Mouse (Mus musculus) granulocyte monocyte progenitor cell, adult 5-6 weeks (primary cell): ENCODE results near the gene Elovl3. TPM values are rescaled to one million over a fixed set of nuclear protein-coding genes. Genes with fewer than 3 reads are reported as not detected.
A peak's percentile ranks its signal among the peaks of the same experiment; 100 is the strongest.
"Not testable (repeated sequence)": the region's sequence is repeated elsewhere in the genome, so short reads cannot be mapped to it uniquely, and the experiment has no call there.

Experiments
- ATAC-seq: replicated peaks from 2 replicates; pipeline ENCODE4 v1.8.0; 2016; ENCODE audit warnings: mild to moderate bottlenecking, moderate TSS enrichment, inconsistent platforms; ENCODE audit not compliant: poor library complexity, severe bottlenecking
- total RNA-seq, 2 experiments: library from RNA; stranded (forward) in 1 of 2; stranded (reverse) in 1 of 2; fragments of 200-712, 200-1000 nt in 1 of 2; fragments of >200 nt in 1 of 2; fragmentation: Nextera tagmentation in 1 of 2; gene quantifications; 2 replicates each; pipeline ENCODE4 v1.2.3; 2014 to 2017

Elovl3 gene
- total RNA-seq (2014; fragmentation: Nextera tagmentation) (not detected in 2 replicates), total RNA-seq (2017) (not detected in 2 replicates)

DNA sequence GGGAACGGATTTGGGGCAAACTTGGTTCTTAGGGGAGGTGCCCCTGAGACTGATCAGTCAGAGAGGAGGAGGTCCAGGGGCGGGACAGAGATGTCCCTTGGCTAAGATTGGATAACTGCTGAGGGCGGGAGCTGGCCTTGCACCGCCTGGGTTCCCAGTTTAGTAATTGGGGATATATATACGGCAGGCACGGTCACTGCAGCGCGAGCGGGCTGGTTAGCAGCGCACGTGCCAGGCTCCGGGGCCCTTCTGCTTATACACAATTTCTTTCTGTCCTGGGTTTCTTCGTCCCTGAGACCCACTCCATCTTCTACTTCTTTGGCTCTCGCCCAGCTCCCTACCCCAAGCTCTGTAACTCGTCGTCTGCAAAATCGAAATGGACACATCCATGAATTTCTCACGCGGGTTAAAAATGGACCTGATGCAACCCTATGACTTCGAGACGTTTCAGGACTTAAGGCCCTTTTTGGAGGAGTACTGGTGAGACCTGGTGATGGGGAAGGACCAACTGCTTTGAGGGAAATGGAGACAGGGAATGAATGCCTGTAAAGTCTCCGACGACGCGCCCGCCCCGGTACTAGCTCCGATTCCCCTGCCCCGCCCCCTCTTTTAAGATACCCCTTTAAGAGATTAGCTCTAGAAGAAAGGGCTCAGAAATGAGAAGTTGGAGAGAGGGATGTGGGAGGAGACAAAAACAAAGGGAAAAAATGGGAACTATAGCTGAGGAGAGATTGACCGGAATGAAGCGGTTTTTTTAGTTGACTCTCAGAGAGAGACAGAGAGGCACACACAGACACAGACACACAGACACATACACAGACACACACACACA lies at the start of gene Elovl3:
Elovl3 (plus strand) TSS at position 204 of the 832 bp plus-strand sequence.
- peak; percentile 69 for ATAC-seq

DNA sequence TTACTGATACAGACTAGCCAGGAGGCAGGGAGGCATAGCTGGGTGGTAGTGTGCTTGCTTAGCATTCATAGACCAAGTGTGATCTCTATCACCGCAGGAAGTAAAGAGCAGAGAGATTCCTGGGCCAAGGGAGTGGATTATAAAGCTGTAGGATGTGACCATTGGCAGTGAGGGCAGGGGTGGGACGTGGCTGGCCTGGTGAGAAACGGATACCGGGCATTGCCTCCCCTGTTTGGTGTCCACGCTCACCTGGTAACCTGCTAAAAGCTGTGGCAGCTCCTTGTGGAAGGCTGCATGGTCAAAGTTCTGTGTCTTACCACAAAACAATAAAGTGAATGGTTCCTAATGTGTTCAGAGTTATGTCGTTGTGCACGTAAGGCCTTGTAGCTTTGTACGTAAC lies 46.5 kb upstream of the Elovl3 start:
- ATAC-seq, result no peak

DNA sequence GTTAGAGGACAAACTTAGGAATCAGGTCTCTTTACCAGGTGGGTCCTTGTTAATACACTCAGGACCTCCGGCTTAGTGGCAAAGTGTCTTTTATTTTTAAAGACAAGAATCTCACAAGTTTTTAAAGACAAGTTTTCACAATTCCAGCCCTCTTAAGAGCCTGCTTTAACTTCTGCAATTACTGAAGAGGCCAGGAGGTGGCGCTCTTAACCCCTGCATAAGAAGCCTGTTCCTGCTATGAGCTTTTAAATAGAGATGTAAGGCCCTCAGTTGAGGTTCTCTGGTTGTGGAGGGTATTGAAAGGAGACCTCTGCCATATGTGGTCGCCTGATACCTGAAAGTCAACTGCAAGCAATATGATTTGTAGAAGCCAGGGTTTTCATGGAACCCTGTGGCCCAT lies 45.4 kb upstream of the Elovl3 start:
- ATAC-seq, result peak; percentile 67

DNA sequence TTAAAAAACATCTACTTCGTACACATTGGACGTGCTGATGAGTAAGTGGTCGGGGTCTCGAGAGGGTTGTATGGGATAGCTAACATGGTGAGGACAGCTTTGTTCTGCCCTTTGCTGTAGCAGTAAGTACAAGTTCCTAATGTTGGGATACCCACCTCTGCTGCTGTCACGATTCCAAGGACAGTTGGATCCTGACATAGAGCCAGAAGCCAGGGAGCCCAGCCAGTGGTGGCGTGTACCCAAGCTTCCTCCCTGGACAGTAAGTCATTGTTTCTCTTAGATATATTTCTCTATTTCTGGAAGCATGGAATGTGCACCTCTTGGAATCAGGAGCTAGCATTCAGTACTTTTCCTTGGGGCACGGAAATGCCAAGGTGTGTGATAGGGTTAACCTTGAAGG lies 43.8 kb upstream of the Elovl3 start:
- ATAC-seq, result no peak

DNA sequence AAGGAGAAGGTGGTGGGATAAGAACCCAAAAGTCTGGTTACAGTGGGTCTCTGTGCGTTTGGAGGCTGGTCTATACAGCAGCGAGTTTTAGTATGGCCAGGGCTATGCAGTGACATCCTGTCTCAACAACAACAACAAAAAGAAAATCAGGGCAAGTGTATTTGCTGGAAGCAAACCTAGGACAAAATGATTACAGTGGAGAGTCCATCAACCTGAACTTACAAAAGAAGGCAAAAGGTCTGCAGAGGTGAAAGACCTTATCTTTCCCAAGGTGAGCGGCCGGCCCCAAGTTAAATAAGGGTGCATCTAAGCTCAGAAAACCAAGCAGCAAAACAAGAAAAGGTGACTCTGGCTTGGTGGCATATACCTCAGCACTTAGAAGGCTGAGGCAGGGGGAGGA lies 40.1 kb upstream of the Elovl3 start:
- ATAC-seq, result no peak

DNA sequence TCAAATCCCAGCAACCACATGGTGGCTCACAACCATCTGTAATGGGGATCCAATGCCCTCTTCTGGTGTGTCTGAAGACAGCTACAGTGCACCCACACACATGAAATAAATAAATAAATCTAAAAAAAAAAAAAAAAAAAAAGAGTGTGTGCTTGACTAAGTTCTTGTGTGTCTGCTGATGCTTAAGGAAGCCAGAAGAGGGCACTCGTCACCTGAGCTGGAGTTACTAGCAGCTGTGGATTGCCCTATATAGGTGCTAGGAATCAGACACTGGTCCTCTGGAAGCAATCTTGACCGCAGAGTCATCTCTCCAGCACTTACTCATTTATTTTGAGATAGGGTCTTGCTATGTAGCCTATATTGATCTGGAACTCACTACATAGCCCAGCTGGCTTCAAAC lies 37.6 kb upstream of the Elovl3 start:
- no peak for ATAC-seq

DNA sequence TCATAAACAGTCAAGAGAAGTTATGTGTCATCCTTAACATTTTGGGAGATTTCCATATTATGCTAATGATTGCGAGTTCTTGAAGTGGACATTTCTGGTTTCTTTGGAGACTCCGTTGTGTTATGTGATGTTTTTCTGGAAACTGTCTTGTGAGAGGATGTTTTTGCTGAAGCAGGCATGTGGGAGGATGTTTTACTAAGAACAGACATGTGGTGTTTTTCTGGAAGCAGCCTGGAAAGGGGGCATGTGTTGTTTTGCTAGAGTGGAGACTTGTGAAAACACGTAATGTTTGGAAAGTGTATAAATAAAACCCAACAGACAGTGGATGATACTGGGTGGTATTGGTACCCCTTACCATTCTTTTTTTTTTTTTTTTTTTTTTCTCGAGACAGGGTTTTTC lies 36.4 kb upstream of the Elovl3 start:
- no peak for ATAC-seq

DNA sequence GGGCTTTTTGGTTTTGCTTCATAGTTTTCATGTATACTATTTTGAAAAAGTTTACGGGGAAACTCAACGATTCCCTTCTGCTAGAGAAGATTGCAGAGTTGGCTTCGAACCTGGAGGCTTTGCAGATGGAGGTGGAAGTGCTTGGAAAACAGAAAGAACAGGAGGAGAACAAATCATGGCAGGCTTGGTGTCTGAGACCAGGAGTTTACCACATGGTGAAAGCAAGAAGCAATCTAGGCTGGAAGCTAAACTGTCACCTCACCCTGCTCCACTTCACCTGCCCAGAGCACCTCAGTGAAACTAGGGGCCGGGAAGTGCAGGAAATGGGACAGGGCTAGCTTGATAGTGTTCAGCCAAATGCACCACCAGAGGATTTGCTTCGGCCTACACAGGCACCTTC lies 35.3 kb upstream of the Elovl3 start:
- no peak for ATAC-seq

DNA sequence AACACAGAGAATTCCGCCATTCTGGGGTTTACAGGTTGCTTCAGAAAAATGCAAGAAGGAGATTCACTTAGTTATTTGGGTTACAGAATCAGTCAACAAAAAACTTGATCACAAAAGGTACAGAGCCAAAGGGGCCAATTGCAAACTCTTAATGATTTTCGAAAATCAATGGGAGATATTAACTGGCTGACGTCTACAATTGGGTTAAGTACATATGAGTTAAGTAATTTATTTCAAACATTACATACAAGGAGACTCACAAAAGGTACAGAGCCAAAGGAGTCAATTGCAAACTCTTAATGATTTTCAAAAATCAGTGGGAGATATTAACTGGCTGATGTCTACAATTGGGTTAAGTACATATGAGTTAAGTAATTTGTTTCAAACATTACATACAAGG lies 32.1 kb upstream of the Elovl3 start:
- no peak for ATAC-seq

DNA sequence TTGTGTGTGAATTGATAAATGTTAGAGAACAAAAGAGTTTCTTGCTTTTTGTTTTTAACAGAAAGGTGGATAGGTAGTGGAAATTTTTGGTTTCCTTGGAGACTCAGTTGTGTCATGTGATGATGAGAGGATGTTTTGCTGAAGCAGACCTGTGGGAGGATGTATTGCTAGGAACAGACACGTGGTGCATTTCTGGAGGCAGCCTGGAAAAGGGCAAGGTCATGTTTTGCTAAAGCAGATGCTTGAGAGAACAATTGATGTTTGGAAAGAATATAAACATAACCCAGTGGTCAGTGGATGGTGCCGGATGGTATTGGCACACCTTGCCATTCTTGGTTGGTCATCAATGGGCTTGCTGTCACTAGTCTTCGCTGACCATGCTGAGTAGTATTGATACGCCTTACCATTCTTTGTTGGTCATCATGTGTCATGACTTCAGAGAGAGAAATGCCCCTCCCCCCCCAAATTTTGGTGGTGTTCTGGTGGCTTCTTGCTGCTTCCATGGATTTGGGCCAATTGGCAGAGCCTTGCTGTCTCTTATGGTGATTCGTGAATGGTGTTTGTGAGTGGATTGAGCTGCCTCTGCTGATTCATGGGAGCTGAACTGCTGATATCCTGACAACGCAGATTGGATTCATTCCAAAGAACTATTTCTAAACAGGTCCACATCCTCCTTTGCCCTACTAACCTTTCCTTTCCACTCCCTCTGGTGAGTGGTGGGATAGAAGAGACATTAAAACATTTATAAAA lies 28.1 kb upstream of the Elovl3 start:
- ATAC-seq, result no peak

DNA sequence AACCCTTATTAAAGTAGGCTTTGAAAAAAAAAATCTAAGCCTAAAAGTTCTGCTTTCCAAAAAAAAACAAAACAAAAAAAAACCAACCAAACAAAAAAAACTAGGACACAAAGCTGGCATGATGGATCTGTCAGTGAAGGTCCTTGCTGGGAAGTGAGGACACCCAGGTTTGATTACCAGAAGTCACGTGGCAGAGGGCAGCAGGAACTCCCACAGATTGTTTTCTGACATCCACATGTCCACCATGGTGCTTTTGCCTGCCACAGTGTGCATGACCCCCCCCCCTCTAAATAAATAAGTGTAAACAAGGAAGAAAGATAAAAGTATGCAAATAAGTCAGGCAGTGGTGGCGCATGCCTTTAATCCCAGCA lies 27.5 kb upstream of the Elovl3 start:
- ATAC-seq, result no peak

DNA sequence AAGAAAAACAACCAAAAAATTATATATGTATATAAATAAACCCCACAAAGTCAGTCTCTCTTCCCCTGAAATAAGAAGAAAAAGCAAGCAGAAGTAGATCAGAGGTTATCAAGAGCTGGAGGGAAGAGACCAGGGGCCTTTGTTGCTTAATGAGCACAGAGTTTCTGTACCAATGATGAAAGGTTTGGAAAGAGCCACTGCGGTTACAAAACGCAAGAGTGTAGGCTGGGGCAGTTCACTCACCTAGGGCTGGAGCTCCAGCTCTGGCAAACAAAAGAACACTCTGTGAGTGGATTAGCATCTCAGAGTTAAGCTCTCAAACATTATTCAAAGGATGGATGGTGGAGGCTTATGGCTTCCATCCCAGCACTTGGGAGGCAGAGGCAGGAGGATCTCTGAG lies 21.5 kb upstream of the Elovl3 start:
- ATAC-seq, result peak; percentile 61

DNA sequence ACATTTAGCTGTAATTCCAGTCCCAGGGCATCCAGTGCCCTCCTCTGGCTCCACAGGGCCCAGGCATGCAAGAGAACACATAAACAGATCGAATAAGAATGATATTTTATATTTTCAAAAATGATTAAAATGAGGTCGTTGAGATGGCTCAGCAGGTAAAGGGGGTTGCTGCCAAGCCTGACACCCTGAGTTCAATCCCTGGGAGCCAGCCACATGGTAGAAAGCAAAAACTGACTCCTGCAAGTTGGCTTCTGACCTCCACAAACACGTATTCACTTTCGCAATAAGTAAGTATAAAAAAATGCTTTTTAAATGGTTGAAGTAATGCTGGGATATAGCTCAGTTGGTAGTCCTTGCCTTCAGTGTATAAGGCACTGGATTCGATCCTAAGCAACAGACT lies 20.9 kb upstream of the Elovl3 start:
- ATAC-seq, result no peak

DNA sequence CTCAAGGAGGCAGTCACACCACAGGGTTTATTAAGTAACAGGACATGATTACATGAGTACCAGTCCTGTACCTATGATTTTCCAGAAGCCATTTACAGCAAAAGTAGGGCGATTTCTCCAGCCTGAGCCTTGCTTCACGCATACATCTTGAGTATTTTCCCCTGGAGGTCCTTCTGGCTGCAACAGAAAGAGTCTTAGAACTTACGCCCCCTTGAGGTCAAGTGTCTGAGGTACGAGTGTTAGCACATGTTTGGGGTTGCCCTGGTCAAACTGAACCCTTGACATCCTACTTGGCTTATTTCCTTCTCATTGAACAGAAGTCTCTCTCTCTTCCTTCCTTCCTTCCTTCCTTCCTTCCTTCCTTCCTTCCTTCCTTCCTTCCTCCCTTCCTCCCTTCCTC lies 17.1 kb upstream of the Elovl3 start:
- no peak for ATAC-seq

DNA sequence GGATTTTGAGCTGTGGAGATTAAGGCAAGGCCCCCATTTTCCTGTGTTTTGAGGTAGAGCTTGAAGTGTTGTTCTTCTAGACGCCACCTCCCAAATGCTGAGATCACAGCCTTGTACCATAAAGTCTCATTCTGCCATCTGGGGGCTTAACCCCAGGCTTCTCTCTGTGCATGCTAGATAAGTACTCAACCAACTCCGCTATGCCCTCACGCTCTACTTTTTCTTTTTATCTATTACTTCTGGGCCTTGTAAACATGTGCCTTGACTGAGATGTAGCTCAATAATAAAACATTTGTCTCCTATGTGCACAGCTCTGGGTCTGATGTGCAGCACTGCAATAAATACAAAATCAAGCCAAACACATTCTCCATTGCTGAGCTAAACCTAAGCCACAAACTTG lies 12.2 kb upstream of the Elovl3 start:
- ATAC-seq, result no peak

DNA sequence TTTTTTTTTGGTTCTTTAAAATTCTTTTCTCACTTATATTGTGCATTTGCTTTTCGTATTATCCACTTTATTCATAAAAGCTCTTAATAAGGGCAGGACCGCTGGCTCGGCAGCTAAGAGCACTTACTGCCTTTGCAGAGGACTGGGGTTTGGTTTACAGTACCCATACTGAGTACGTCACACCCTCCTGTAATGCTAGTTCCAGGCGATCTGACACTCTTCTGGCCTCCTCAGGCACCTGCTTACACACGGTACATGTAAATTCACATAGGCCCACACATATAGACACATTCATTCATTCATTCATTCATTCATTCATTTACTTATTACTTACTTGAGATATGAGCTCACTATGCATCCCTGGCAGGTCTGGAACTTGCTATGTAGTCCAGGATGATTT lies 10.8 kb upstream of the Elovl3 start:
- no peak for ATAC-seq

DNA sequence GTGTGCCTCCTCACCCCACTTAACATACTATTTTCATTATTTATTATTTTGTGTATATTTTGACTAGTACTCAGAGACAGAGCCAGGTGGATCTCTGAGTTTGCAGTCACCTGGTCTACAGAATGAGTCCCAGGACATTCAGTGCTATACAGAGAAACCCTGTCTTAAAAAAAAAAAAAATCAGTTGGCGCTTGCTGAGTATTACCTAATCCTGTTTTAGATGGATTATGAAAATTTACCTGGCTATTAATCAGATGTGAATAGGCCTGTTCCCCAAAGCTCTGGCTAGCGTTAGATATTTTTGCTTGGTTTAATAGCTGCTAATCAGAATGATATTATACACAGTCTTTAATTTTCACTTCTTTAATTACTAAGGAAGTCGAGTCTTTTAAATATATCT lies 7.8 kb upstream of the Elovl3 start:
- no peak for ATAC-seq

DNA sequence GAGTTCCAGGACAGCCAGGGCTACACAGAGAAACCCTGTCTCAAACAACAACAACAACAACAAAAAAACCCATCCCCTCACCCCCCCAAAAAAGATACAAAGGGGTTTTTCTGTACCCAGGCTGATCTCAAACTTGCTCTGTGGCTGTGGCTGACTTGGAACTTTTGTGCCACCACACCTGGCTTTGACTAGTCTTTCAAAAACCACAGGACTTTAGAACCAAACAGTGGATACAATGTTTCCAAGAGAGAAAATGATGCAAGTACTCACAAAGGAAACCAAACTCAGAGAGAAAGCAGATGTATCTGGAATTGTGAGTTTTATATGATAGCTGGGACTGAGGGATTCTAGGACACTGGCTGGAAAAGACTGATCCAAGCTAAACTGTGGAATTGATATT lies 7.0 kb upstream of the Elovl3 start:
- ATAC-seq, result no peak

DNA sequence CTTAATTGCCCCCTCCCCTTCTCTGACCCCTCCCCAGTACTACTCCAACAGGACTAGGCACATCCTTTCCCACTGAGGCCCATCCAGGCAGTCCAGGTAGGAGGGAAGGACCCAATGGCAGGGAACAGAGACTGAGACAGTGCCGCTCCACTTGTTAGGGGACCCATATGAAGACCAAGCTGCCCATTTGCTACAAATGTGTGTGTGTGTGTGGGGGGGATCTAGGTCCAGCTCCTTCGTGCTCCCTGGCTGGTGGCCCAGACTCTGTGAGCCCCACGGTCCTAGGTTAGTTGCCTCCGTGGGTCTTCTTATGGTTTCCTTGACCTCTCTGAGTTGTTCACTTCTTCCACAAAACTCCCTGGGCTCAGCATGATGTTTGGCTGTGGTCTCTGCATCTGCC lies 5.4 kb upstream of the Elovl3 start:
- ATAC-seq, result no peak

DNA sequence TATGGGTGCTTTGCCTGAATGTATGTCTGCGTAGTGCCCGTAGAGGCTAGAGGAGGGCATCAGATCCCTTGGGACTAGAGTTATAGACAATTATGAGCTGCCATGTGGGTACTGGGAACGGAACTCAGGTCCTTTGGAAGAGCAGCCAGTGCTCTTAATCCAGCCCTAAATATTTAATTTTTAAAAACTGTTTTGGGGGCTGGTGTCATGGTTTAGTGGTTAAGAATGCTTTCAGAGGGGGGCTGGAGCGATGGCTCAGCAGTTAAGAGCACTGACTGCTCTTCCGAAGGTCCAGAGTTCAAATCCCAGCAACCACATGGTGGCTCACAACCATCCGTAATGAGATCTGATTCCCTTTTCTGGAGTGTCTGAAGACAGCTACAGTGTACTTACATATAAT lies 2.0 kb upstream of the Elovl3 start:
- ATAC-seq, result not testable (repeated sequence)

DNA sequence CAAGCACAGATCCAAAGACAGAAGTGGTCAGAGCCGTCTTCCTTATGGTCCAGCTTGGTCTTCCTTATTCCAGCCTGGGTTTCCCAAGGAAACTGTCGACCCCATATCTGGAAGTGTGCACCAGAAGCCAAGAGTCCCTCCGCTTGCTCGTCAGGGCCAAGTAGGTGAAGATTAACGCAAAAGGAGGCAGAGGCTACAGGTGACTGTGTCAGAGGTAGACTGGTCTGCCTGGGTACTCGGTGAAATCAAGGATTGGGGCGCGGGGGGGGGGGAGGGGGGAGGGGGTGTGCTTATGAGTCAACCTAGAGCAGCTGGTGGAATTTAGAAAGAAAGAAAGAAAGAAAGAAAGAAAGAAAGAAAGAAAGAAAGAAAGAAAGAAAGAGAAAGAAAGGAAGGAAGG lies 414 bp upstream of the Elovl3 start:
- no peak for ATAC-seq

DNA sequence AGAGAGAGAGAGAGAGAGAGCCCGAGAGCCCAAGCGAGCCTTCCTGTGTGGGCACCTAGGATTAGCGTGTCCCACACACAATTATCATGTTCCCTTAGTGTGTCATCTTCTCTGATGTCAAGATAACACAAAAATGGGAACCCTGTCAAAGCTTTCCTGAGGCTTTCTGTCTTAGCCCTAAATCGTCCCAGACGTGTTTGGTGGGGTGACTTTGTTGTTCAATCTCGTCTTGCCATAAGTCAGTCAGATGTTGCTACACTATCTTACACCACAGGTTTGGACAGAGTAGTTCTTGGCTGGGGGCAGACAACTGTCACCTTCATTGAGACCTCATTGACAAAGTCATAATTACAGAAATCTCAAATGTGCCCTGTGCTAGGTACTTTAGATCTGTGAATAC lies 880 bp downstream of the Elovl3 start:
- ATAC-seq, result no peak
